Mouse (Mus musculus): ENCODE measurements around the gene Pimreg. TPM values are rescaled to one million over a fixed set of nuclear protein-coding genes. Genes with fewer than 3 reads are reported as not detected.
A peak's percentile ranks its signal among the peaks of the same experiment; 100 is the strongest.

The Pimreg gene
- 0.34 TPM in 1 of 2 replicates, not detected in the other for total RNA-seq (2014; rRNA removed)
- 0.07 and 0.09 TPM in 2 replicates for polyA plus RNA-seq (2012; rRNA removed)

DNA sequence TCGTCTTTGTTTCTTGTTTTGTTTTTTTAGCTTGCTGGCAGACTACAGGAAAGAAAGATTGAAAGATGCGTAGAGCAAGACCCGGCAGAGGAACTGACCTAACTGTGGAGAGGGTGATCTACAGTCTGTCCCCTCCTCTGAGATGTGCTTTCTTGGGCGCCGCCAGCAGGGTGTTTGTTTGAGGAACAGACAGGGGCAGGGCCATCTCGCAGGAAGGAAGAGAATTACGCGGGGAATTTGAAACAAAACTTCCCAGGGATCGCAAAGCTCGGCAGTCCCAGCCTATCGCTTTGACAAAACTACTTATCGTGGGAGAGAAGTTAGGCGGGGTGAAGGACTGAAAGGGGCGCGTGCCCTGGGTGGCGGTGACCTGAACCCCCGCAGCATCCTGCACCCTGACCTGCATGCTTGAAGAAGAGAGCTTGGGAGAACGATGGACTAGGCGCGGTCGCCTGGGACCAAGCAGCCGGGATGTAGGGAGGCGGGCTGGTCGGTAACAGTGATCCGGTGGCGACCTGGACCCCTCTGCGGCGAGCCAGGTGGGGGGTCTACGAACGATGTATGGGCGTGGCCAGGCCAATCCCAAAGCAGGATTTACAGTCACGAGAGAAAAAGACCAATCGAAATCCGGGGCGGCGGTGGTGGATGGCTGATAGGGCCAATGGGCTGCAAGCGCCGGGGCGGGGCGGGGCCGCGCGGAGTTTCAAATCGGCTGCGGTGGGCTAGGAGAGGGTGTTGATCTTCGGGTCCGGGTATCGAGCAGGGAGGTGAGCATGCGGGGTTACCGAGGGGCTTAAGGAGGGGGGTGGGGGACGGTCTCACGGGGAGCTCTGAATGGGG lies at the start of gene Pimreg:
TSS of gene Pimreg (plus strand) at position 265 of the 840 bp plus-strand sequence.
- no peak within 1 kb of the TSS for H3K27ac ChIP-seq (replicated peaks; ENCODE audit: insufficient read depth, low read depth, low read length)
- H3K9ac ChIP-seq (ENCODE audit: low read depth, low read length) = no peak within 1 kb of the TSS
- H3K4me1 ChIP-seq (ENCODE audit: control insufficient read depth, insufficient read depth, low read length) = no peaks in the 10 kb centered on the region
- TF ChIP-seq POLR2A (IDR thresholded peaks at IDR 0.05; ENCODE audit: extremely low read depth, insufficient read depth, low read length) = no peak
- TF ChIP-seq CTCF (IDR thresholded peaks at IDR 0.05; ENCODE audit: low read depth, low read length) = peak; percentile 15; the same call in 1 of the 2 replicates
- 3% methylated on average over 52 of the region's 52 CpGs for WGBS
- H3K4me3 ChIP-seq (ENCODE audit: insufficient read depth, low read depth, low read length) = peak within 1 kb of the TSS; percentile 42
- no peak for DNase-seq (ENCODE audit: extremely low read depth, low read depth, low spot score)
- peaks cover 3% of the 10 kb centered on the region for H3K27me3 ChIP-seq (ENCODE audit: control insufficient read depth, insufficient read depth, low read length)
- no peaks in the 10 kb centered on the region for H3K79me2 ChIP-seq (ENCODE audit: control insufficient read depth, insufficient read depth, low read length)
- no peaks in the 10 kb centered on the region for H3K36me3 ChIP-seq (ENCODE audit: control insufficient read depth, insufficient read depth, low read length)

DNA sequence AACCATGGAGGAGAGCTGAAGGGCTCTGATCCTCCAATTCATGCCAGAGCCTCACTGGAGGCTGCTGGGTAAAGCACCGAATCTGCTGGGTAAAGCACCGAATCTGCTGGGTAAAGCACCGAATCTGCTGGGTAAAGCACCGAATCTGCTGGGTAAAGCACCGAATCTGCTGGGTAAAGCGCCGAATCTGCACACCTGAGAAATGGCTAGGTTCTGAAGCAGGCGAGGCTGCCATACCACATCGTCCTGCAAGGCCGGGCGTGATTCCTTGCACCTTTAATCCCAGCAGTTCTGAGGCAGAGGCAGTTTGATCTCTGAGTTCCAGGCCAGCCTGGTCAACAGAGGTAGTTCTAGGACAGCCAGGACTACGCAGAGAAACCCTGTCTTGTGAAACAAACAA lies 49.4 kb upstream of the Pimreg start:
- Histone ChIP-seq H3K4me3 (ENCODE audit: insufficient read depth, low read depth, low read length) (no peak overlapping the region), H3K27me3 (ENCODE audit: control insufficient read depth, insufficient read depth, low read length) (no peaks in the 10 kb centered on the region), H3K27ac (replicated peaks; ENCODE audit: insufficient read depth, low read depth, low read length) (no peak overlapping the region), H3K79me2 (ENCODE audit: control insufficient read depth, insufficient read depth, low read length) (no peaks in the 10 kb centered on the region), H3K9ac (ENCODE audit: low read depth, low read length) (no peak overlapping the region), H3K36me3 (ENCODE audit: control insufficient read depth, insufficient read depth, low read length) (no peaks in the 10 kb centered on the region), H3K4me1 (ENCODE audit: control insufficient read depth, insufficient read depth, low read length) (no peaks in the 10 kb centered on the region)
- DNase-seq (ENCODE audit: extremely low read depth, low read depth, low spot score) = no peak
- 81% methylated on average over 12 of the region's 12 CpGs for WGBS
- TF ChIP-seq CTCF (IDR thresholded peaks at IDR 0.05; ENCODE audit: low read depth, low read length) (no peak), POLR2A (IDR thresholded peaks at IDR 0.05; ENCODE audit: extremely low read depth, insufficient read depth, low read length) (no peak)

DNA sequence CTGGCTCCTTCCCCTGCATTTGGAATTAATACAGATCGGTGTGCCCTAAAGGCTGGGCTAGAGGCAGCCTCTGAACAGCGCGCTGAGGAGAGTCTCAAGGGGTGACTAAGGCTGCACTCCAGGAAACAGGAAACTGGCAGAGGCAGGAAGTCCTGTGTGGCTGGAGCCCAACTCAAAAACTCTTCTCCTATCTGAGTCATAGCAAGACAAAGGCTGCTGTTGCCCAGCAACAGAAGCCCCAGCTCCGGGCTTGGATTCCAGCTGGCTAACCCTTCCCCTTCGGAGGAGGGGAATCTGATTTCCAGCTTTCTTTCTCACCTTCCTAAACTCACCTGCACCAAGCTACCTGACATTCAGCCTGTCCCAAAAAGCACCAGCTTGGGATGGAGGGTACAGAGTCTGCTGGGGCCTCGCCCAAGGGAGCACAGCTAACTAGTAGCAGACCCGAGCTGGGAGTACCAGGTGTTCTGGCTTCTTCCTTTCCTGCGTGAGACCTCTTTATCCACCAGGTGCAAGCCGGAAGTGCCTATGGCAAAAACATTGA lies 45.8 kb upstream of the Pimreg start:
- peak; percentile 7 for DNase-seq (ENCODE audit: extremely low read depth, low read depth, low spot score)
- 17% methylated on average over 9 of the region's 9 CpGs for WGBS

GRCm38 (mm10) chr11:71996805-71997204 lies 45.0 kb upstream of the Pimreg start:
- no peaks in the 10 kb centered on the region for H3K36me3 ChIP-seq (ENCODE audit: control insufficient read depth, insufficient read depth, low read length)
- TF ChIP-seq POLR2A (IDR thresholded peaks at IDR 0.05; ENCODE audit: extremely low read depth, insufficient read depth, low read length) = no peak
- no peak for TF ChIP-seq CTCF (IDR thresholded peaks at IDR 0.05; ENCODE audit: low read depth, low read length)
- H3K27ac ChIP-seq (replicated peaks; ENCODE audit: insufficient read depth, low read depth, low read length) = no peak overlapping the region
- WGBS = 23% methylated on average over 11 of the region's 11 CpGs
- no peaks in the 10 kb centered on the region for H3K4me1 ChIP-seq (ENCODE audit: control insufficient read depth, insufficient read depth, low read length)
- DNase-seq (ENCODE audit: extremely low read depth, low read depth, low spot score) = no peak
- H3K9ac ChIP-seq (ENCODE audit: low read depth, low read length) = no peak overlapping the region
- no peak overlapping the region for H3K4me3 ChIP-seq (ENCODE audit: insufficient read depth, low read depth, low read length)
- no peaks in the 10 kb centered on the region for H3K79me2 ChIP-seq (ENCODE audit: control insufficient read depth, insufficient read depth, low read length)
- no peaks in the 10 kb centered on the region for H3K27me3 ChIP-seq (ENCODE audit: control insufficient read depth, insufficient read depth, low read length)

More for the DNA sequence above, 45.8 kb upstream of the Pimreg start:
- Histone ChIP-seq H3K79me2 (ENCODE audit: control insufficient read depth, insufficient read depth, low read length) (no peaks in the 10 kb centered on the region), H3K9ac (ENCODE audit: low read depth, low read length) (no peak overlapping the region), H3K27me3 (ENCODE audit: control insufficient read depth, insufficient read depth, low read length) (no peaks in the 10 kb centered on the region), H3K4me1 (ENCODE audit: control insufficient read depth, insufficient read depth, low read length) (no peaks in the 10 kb centered on the region), H3K27ac (replicated peaks; ENCODE audit: insufficient read depth, low read depth, low read length) (0 out of 2 replicates have a peak overlapping the region, but pooled peaks have one; percentile 30), H3K36me3 (ENCODE audit: control insufficient read depth, insufficient read depth, low read length) (no peaks in the 10 kb centered on the region), H3K4me3 (ENCODE audit: insufficient read depth, low read depth, low read length) (no peak overlapping the region)
- no peak for TF ChIP-seq POLR2A (IDR thresholded peaks at IDR 0.05; ENCODE audit: extremely low read depth, insufficient read depth, low read length)
- no peak for TF ChIP-seq CTCF (IDR thresholded peaks at IDR 0.05; ENCODE audit: low read depth, low read length)

DNA sequence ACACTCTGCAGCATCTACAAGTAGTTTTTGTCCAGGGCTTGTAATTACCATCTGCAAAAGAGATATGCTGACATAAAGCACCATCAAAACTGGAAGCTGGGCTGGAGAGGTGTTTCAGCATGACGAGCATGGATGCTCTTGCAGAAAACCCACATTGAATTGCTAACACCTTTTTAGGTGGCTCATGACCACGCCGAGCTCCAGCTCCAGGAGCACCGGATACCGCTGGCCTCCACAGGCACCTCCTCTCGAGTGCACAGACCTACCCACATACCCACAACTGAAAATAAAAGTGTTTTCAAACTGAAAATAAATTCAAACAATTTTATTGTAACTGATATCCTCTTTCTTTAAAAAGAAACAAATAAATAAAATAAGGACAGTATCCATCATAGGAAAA lies 41.6 kb upstream of the Pimreg start:
- Histone ChIP-seq H3K4me1 (ENCODE audit: control insufficient read depth, insufficient read depth, low read length) (no peaks in the 10 kb centered on the region), H3K27me3 (ENCODE audit: control insufficient read depth, insufficient read depth, low read length) (no peaks in the 10 kb centered on the region), H3K9ac (ENCODE audit: low read depth, low read length) (no peak overlapping the region), H3K27ac (replicated peaks; ENCODE audit: insufficient read depth, low read depth, low read length) (no peak overlapping the region), H3K36me3 (ENCODE audit: control insufficient read depth, insufficient read depth, low read length) (no peaks in the 10 kb centered on the region), H3K4me3 (ENCODE audit: insufficient read depth, low read depth, low read length) (no peak overlapping the region), H3K79me2 (ENCODE audit: control insufficient read depth, insufficient read depth, low read length) (no peaks in the 10 kb centered on the region)
- TF ChIP-seq POLR2A (IDR thresholded peaks at IDR 0.05; ENCODE audit: extremely low read depth, insufficient read depth, low read length) (no peak), CTCF (IDR thresholded peaks at IDR 0.05; ENCODE audit: low read depth, low read length) (no peak)
- WGBS = 87% methylated on average over 6 of the region's 6 CpGs
- DNase-seq (ENCODE audit: extremely low read depth, low read depth, low spot score) = no peak
